Mouse (Mus musculus) intestine, postnatal 0 days (tissue): ENCODE measurements around the gene Hirip3. TPM values are rescaled to one million over a fixed set of nuclear protein-coding genes. Genes with fewer than 3 reads are reported as not detected.
A peak's percentile ranks its signal among the peaks of the same experiment; 100 is the strongest.
"Not testable (repeated sequence)": the region's sequence is repeated elsewhere in the genome, so short reads cannot be mapped to it uniquely, and the experiment has no call there.

Source experiments
- ATAC-seq: fragments of 200-750 bp; cut with Nextera tagmentation; 2 replicates; pipeline ENCODE4 v1.8.0; 2017; ENCODE audit warnings: mild to moderate bottlenecking, moderate TSS enrichment, moderate library complexity
- H3K27ac ChIP-seq: fragments of 300-500 bp; sonication (generic); 2 replicates; pipeline ENCODE4 v1.5.1; 2014; ENCODE audit warnings: mild to moderate bottlenecking, low read depth, low read length, moderate library complexity
- H3K27me3 ChIP-seq: fragments of 300-500 bp; sonication (generic); replicated peaks from 2 replicates; pipeline ENCODE4 v1.6.1; 2014; ENCODE audit warnings: low read length, mixed read lengths; ENCODE audit not compliant: control insufficient read depth, insufficient read depth
- H3K36me3 ChIP-seq: fragments of 300-500 bp; sonication (generic); 2 replicates; pipeline ENCODE4 v1.6.1; 2014; ENCODE audit warnings: mild to moderate bottlenecking, moderate library complexity; ENCODE audit not compliant: control insufficient read depth, insufficient read depth
- H3K4me1 ChIP-seq: fragments of 300-500 bp; sonication (generic); replicated peaks from 2 replicates; pipeline ENCODE4 v1.6.1; 2014; ENCODE audit warnings: antibody characterized with exemption, low read length, mixed read lengths; ENCODE audit not compliant: control insufficient read depth, insufficient read depth
- H3K4me2 ChIP-seq: fragments of 300-500 bp; sonication (generic); replicated peaks from 2 replicates; pipeline ENCODE4 v1.6.1; 2014; ENCODE audit warnings: low read depth, mild to moderate bottlenecking, moderate library complexity
- H3K4me3 ChIP-seq: fragments of 300-500 bp; sonication (generic); 2 replicates; pipeline ENCODE4 v1.5.1; 2014; ENCODE audit warnings: low read depth, low read length
- H3K9ac ChIP-seq: fragments of 300-500 bp; sonication (generic); 2 replicates; pipeline ENCODE4 v1.6.1; 2014; ENCODE audit warnings: mild to moderate bottlenecking, low read depth, low read length
- H3K9me3 ChIP-seq: fragments of 300-500 bp; sonication (generic); 2 replicates; pipeline ENCODE4 v1.6.1; 2016; ENCODE audit warnings: mixed run types; ENCODE audit not compliant: control insufficient read depth
- CTCF ChIP-seq: sonication (generic); IDR thresholded peaks from 2 replicates; pipeline ENCODE4 v1.5.1; 2016; ENCODE audit warnings: low read depth, mild to moderate bottlenecking, control low read depth, antibody characterized with exemption, moderate library complexity
- WGBS: fragments of 180-500 bp; shearing (Covaris S2); extraction: QIAGEN DNeasy Blood & Tissue Kit; methylation state at CpG from one replicate; pipeline ENCODE4 v1.1.7; 2014; 5-methylcytosine and 5-hydroxymethylcytosine counted together
- polyA plus RNA-seq: library from polyadenylated mRNA; unstranded; fragments of >200 nt; fragmentation: Nextera tagmentation; extraction: Ambion mirVana; gene quantifications from 2 replicates; pipeline ENCODE4 v1.2.1, GENCODE M21; 2015

The Hirip3 gene
- polyA plus RNA-seq, 1 experiment from 2014 or later: 7.2 TPM

GRCm38 (mm10) chr7:126888852-126889251, 27.1 kb downstream of the Hirip3 start:
- no peaks in the 10 kb centered on the region for H3K4me1 ChIP-seq
- 48% methylated on average over 7 of the region's 7 CpGs for WGBS
- no peak overlapping the region for H3K9ac ChIP-seq
- peak; percentile 72 for TF ChIP-seq CTCF
- no peak overlapping the region for H3K4me2 ChIP-seq
- no peak for ATAC-seq
- no peak overlapping the region for H3K27ac ChIP-seq
- H3K36me3 ChIP-seq: peaks cover 13% of the 10 kb centered on the region
- no peaks in the 10 kb centered on the region for H3K9me3 ChIP-seq
- H3K27me3 ChIP-seq: no peaks in the 10 kb centered on the region
- no peak overlapping the region for H3K4me3 ChIP-seq

GRCm38 (mm10) chr7:126896912-126897311, 35.1 kb downstream of the Hirip3 start:
- H3K4me1 ChIP-seq: no peaks in the 10 kb centered on the region
- WGBS: 87% methylated on average over 5 of the region's 5 CpGs
- H3K9ac ChIP-seq: no peak overlapping the region
- no peaks in the 10 kb centered on the region for H3K27me3 ChIP-seq
- no peak for ATAC-seq
- no peak for TF ChIP-seq CTCF
- peaks cover under 1% of the 10 kb centered on the region; the same call in 1 of the 2 replicates for H3K36me3 ChIP-seq
- no peak overlapping the region for H3K4me3 ChIP-seq
- H3K4me2 ChIP-seq: peak overlapping the region; percentile 84
- H3K9me3 ChIP-seq: no peaks in the 10 kb centered on the region
- H3K27ac ChIP-seq: peak overlapping the region; percentile 15; the same call in 1 of the 2 replicates

- Histone ChIP-seq H3K27me3 (no peaks in the 10 kb centered on the region), H3K36me3 (no peaks in the 10 kb centered on the region; the same call in 1 of the 2 replicates), H3K27ac (peak overlapping the region; percentile 30; the same call in 1 of the 2 replicates), H3K4me1 (no peaks in the 10 kb centered on the region), H3K4me3 (peak overlapping the region; percentile 55), H3K9ac (peak overlapping the region; percentile 38), H3K9me3 (no peaks in the 10 kb centered on the region), H3K4me2 (peak overlapping the region; percentile 84)
- 16% methylated on average over 16 of the region's 16 CpGs for WGBS
- TF ChIP-seq CTCF: no peak
- peak; percentile 54 for ATAC-seq
Measured at GRCm38 (mm10) chr7:126897390-126898101, 35.8 kb downstream of the Hirip3 start.

- Histone ChIP-seq H3K9ac (peak overlapping the region; percentile 38), H3K27ac (peak overlapping the region; percentile 51; the same call in 1 of the 2 replicates), H3K4me2 (peak overlapping the region; percentile 84), H3K4me1 (no peaks in the 10 kb centered on the region), H3K4me3 (peak overlapping the region; percentile 55), H3K36me3 (no peaks in the 10 kb centered on the region; the same call in 1 of the 2 replicates), H3K27me3 (no peaks in the 10 kb centered on the region), H3K9me3 (no peaks in the 10 kb centered on the region)
- 11% methylated on average over 37 of the region's 37 CpGs for WGBS
- no peak for TF ChIP-seq CTCF
- ATAC-seq: peak; percentile 95
Measured at GRCm38 (mm10) chr7:126898102-126898990, 36.6 kb downstream of the Hirip3 start.

- not testable (repeated sequence) for H3K4me3 ChIP-seq, H3K27me3 ChIP-seq, H3K4me1 ChIP-seq, ATAC-seq, H3K9ac ChIP-seq, H3K9me3 ChIP-seq, H3K4me2 ChIP-seq, H3K36me3 ChIP-seq, H3K27ac ChIP-seq
- 96% methylated on average over 7 of the region's 9 CpGs for WGBS
Measured at GRCm38 (mm10) chr7:126899781-126900180, 38.0 kb downstream of the Hirip3 start.

GRCm38 (mm10) chr7:126905590-126905989, 43.8 kb downstream of the Hirip3 start:
- H3K4me1 ChIP-seq: no peaks in the 10 kb centered on the region
- no peak for ATAC-seq
- H3K4me2 ChIP-seq: no peak overlapping the region
- H3K9ac ChIP-seq: no peak overlapping the region
- H3K9me3 ChIP-seq: no peaks in the 10 kb centered on the region
- H3K27ac ChIP-seq: no peak overlapping the region
- no peaks in the 10 kb centered on the region for H3K36me3 ChIP-seq
- H3K27me3 ChIP-seq: no peaks in the 10 kb centered on the region
- 74% methylated on average over 3 of the region's 3 CpGs for WGBS
- TF ChIP-seq CTCF: no peak
- no peak overlapping the region for H3K4me3 ChIP-seq
